Mouse (Mus musculus) midbrain, embryonic 11.5 days (tissue): ENCODE results near the gene Tnfrsf12a. TPM values are rescaled to one million over a fixed set of nuclear protein-coding genes. Genes with fewer than 3 reads are reported as not detected.

Source experiments
- ATAC-seq: fragments of 200-750 bp; cut with Nextera tagmentation; 2 replicates; pipeline ENCODE4 v1.8.0; 2017; ENCODE audit warnings: moderate TSS enrichment, moderate library complexity; ENCODE audit not compliant: low FRiP score
- DNase-seq: peaks from one replicate; pipeline ENCODE4 v3.0.0; 2015; ENCODE audit warnings: low spot score; ENCODE audit errors: missing footprints
- H3K27ac ChIP-seq: fragments of 300-500 bp; sonication (generic); 2 replicates; pipeline ENCODE4 v1.5.1; 2014; ENCODE audit warnings: low read depth, low read length
- H3K27me3 ChIP-seq: fragments of 300-500 bp; sonication (generic); 2 replicates; pipeline ENCODE4 v1.6.1; 2014; ENCODE audit warnings: mild to moderate bottlenecking, low read length, moderate library complexity, mixed read lengths; ENCODE audit not compliant: control insufficient read depth, insufficient read depth
- H3K36me3 ChIP-seq: fragments of 300-500 bp; sonication (generic); 2 replicates; pipeline ENCODE4 v1.6.1; 2014; ENCODE audit warnings: mild to moderate bottlenecking, low read length, moderate library complexity, mixed read lengths; ENCODE audit not compliant: control insufficient read depth, insufficient read depth
- H3K4me1 ChIP-seq: fragments of 300-500 bp; sonication (generic); 2 replicates; pipeline ENCODE4 v1.6.1; 2014; ENCODE audit warnings: low read length; ENCODE audit not compliant: control insufficient read depth, insufficient read depth
- H3K4me2 ChIP-seq: fragments of 300-500 bp; sonication (generic); 2 replicates; pipeline ENCODE4 v1.6.1; 2014; ENCODE audit warnings: mild to moderate bottlenecking, moderate library complexity
- H3K4me3 ChIP-seq: fragments of 300-500 bp; sonication (generic); 2 replicates; pipeline ENCODE4 v1.5.1; 2014; ENCODE audit warnings: low read depth, low read length
- H3K9ac ChIP-seq: fragments of 300-500 bp; sonication (generic); 2 replicates; pipeline ENCODE4 v1.6.1; 2014; ENCODE audit warnings: low read length
- H3K9me3 ChIP-seq: fragments of 300-500 bp; sonication (generic); 2 replicates; pipeline ENCODE4 v1.6.1; 2016; ENCODE audit warnings: low read length; ENCODE audit not compliant: control insufficient read depth
- WGBS: fragments of 180-500 bp; shearing (Covaris S2); extraction: QIAGEN DNeasy Blood & Tissue Kit; methylation state at CpG from one replicate; pipeline ENCODE4 v1.1.7; 2014; 5-methylcytosine and 5-hydroxymethylcytosine counted together
- polyA plus RNA-seq: library from polyadenylated mRNA; unstranded; fragments of >200 nt; fragmentation: Nextera tagmentation; extraction: Ambion mirVana; gene quantifications from 2 replicates; pipeline ENCODE4 v1.2.1, GENCODE M21; 2014

The Tnfrsf12a gene
- polyA plus RNA-seq, 1 experiment from 2014 or later: 2.0 TPM

- ATAC-seq: no peak
- Histone ChIP-seq H3K9ac (no peak overlapping the region), H3K27me3 (peaks cover 46% of the 10 kb centered on the region)
These were observed 1.5 kb downstream of the Tnfrsf12a start for GRCm38 (mm10) chr17:23675564-23676281.

DNA sequence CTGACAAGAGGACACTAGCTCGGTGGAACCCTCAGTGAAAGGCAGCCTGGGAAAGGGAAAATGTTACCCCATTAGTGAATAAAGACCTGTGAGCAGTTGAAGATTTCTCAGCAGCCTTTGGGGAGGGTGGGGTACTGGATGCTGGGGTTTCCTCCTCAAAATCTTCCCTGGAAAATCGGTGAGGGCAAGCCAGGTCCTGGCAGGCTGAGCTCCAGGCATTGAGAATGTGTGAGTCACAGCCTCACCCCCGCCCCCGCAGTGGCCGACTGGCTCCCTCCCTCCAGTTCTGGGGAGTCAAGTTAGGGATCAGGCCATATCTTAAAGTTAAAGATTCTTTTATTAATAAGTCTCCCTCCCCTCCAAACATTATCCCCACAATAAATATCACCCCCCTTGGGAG, 2.1 kb downstream of the Tnfrsf12a start:
- Histone ChIP-seq H3K4me3 (no peak overlapping the region), H3K27ac (no peak overlapping the region), H3K9ac (no peak overlapping the region), H3K9me3 (no peaks in the 10 kb centered on the region), H3K36me3 (no peaks in the 10 kb centered on the region), H3K4me1 (peaks cover 24% of the 10 kb centered on the region), H3K27me3 (peaks cover 40% of the 10 kb centered on the region), H3K4me2 (no peak overlapping the region)
- ATAC-seq (no peak), DNase-seq (peak; percentile 81)
- 43% methylated on average over 5 of the region's 5 CpGs for WGBS

More at GRCm38 (mm10) chr17:23675564-23676281, 1.5 kb downstream of the Tnfrsf12a start:
- H3K4me3 ChIP-seq: no peak overlapping the region
- peak overlapping the region; percentile 94; the same call in 1 of the 2 replicates for H3K4me2 ChIP-seq
- DNase-seq: peak; percentile 88
- WGBS: 11% methylated on average over 15 of the region's 15 CpGs
- H3K27ac ChIP-seq: no peak overlapping the region
- H3K9me3 ChIP-seq: no peaks in the 10 kb centered on the region
- H3K36me3 ChIP-seq: no peaks in the 10 kb centered on the region
- H3K4me1 ChIP-seq: peaks cover 24% of the 10 kb centered on the region

DNA sequence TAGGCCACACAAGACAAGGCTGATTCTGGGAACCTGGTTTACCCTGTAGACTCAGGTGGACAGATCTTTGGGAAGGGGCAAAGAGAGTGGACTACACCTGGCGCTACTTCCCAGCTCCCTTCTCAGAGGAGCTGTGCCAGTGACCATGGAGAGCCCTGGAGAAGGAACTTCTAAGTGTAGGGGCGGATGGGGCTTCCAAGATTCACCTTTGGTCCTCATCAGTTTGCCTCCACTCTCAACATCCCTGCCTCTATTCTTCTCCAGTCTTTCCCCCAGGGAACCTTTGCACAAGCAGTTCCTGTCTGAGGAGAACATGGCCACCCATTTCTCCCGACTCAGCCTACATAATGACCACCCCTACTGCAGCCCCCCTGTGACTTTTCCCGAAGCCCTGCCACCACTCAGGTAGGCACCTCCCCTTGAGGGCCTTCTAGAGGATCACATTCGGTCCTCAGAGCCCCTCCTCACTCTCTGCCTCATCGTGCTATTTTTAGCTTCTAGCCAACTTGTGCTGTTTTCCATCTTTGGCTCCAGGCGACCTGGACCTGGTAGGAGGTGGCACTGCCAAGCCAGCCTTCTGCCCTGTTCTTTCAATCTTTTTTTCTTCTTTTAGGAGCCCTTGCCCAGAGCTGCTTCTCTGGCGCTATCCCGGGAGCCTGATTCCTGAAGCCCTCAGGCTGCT, 2.9 kb downstream of the Tnfrsf12a start:
- no peaks in the 10 kb centered on the region for H3K9me3 ChIP-seq
- 0 out of 2 replicates have a peak, but pooled peaks have one; percentile 1 for ATAC-seq
- H3K9ac ChIP-seq: peak overlapping the region; percentile 70
- H3K27me3 ChIP-seq: peaks cover 33% of the 10 kb centered on the region
- H3K4me3 ChIP-seq: peak overlapping the region; percentile 62
- no peak for DNase-seq
- peak overlapping the region; percentile 81 for H3K4me2 ChIP-seq
- 44% methylated on average over 9 of the region's 9 CpGs for WGBS
- H3K36me3 ChIP-seq: no peaks in the 10 kb centered on the region
- H3K4me1 ChIP-seq: peaks cover 22% of the 10 kb centered on the region
- H3K27ac ChIP-seq: no peak overlapping the region

- DNase-seq (peak; percentile 98), ATAC-seq (peak; percentile 92)
- H3K4me1 ChIP-seq: peaks cover 21% of the 10 kb centered on the region
- no peak within 1 kb of the TSS for H3K27ac ChIP-seq
- under 1% methylated on average over 45 of the region's 45 CpGs for WGBS
- H3K9ac ChIP-seq: peak within 1 kb of the TSS; percentile 70
- no peaks in the 10 kb centered on the region; the same call in 1 of the 2 replicates for H3K36me3 ChIP-seq
- H3K27me3 ChIP-seq: peaks cover 24% of the 10 kb centered on the region
- H3K4me3 ChIP-seq: peak within 1 kb of the TSS; percentile 62
- peak within 1 kb of the TSS; percentile 81 for H3K4me2 ChIP-seq
- no peaks in the 10 kb centered on the region for H3K9me3 ChIP-seq
These were observed 3.7 kb downstream of the Tnfrsf12a start, which contains the start of the genes Hcfc1r1 and Thoc6 for GRCm38 (mm10) chr17:23673424-23674073. Gene Hcfc1r1 (plus strand): TSS chr17:23673596. Gene Thoc6 (minus strand): TSS chr17:23673882.

DNA sequence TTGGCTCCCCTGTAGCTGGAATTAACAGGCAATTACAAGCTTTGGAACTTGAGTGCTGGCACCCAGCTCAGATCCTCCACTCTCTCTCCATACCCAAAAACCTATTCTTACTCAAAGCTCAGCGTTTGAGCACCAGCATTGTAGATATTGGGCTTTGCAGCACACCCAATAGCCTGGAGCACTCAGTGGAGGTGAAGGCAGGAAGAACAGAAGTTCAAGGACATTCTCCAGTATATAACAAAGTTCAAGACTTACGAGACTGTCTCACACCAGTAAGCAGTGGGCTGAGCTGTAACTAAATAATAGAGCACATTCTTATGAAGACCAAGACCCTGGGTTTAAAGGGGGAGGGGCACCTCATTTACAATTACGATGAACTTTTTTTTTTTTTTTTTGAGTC, 4.5 kb downstream of the Tnfrsf12a start:
- 71% methylated on average over 3 of the region's 3 CpGs for WGBS
- no peak for ATAC-seq
- peak overlapping the region; percentile 62; the same call in 1 of the 2 replicates for H3K4me3 ChIP-seq
- no peak overlapping the region for H3K27ac ChIP-seq
- no peak for DNase-seq
- peaks cover 21% of the 10 kb centered on the region for H3K27me3 ChIP-seq
- peaks cover 21% of the 10 kb centered on the region for H3K4me1 ChIP-seq
- H3K4me2 ChIP-seq: peak overlapping the region; percentile 81; the same call in 1 of the 2 replicates
- no peaks in the 10 kb centered on the region; the same call in 1 of the 2 replicates for H3K36me3 ChIP-seq
- no peak overlapping the region for H3K9ac ChIP-seq
- H3K9me3 ChIP-seq: no peaks in the 10 kb centered on the region

DNA sequence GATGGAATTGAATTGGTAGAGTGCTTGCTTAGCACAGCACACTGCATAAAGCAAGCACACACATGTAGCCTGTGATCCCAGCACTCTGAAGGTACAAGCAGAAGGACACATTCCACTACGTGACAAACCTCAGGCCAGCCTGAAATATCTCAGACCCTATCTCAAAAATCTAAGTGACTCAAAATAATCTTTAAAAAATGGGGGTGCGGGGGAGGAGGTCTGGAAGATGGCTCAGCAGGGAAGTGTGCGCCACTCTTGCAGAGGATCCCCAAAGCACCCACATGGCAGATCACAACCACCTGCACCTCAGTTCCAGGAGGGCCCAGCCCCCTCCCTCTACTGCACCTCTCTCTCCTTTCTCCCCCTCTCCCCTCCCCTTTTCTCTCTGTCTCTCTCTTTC, 5.7 kb downstream of the Tnfrsf12a start:
- Histone ChIP-seq H3K4me2 (no peak overlapping the region), H3K9ac (no peak overlapping the region), H3K27me3 (peaks cover 18% of the 10 kb centered on the region), H3K36me3 (no peaks in the 10 kb centered on the region; the same call in 1 of the 2 replicates), H3K27ac (no peak overlapping the region), H3K4me3 (no peak overlapping the region), H3K4me1 (peaks cover 15% of the 10 kb centered on the region), H3K9me3 (no peaks in the 10 kb centered on the region)
- ATAC-seq: no peak
- DNase-seq: no peak
- 88% methylated on average over 3 of the region's 3 CpGs for WGBS

- peaks cover 8% of the 10 kb centered on the region for H3K4me1 ChIP-seq
- DNase-seq: no peak
- H3K36me3 ChIP-seq: no peaks in the 10 kb centered on the region; the same call in 1 of the 2 replicates
- no peak overlapping the region for H3K4me3 ChIP-seq
- no peak for ATAC-seq
- H3K9ac ChIP-seq: no peak overlapping the region
- no peak overlapping the region for H3K4me2 ChIP-seq
- H3K27ac ChIP-seq: no peak overlapping the region
- WGBS: 89% methylated on average over 7 of the region's 7 CpGs
- peaks cover 9% of the 10 kb centered on the region for H3K27me3 ChIP-seq
- no peaks in the 10 kb centered on the region for H3K9me3 ChIP-seq
These were observed 6.7 kb downstream of the Tnfrsf12a start for GRCm38 (mm10) chr17:23670516-23671074.

- 78% methylated on average over 14 of the region's 14 CpGs for WGBS
- ATAC-seq (no peak), DNase-seq (no peak)
- no peaks in the 10 kb centered on the region for H3K9me3 ChIP-seq
- peaks cover 14% of the 10 kb centered on the region for H3K27me3 ChIP-seq
- H3K4me1 ChIP-seq: no peaks in the 10 kb centered on the region
- no peaks in the 10 kb centered on the region; the same call in 1 of the 2 replicates for H3K36me3 ChIP-seq
- H3K9ac ChIP-seq: no peak overlapping the region
- no peak overlapping the region for H3K27ac ChIP-seq
- no peak overlapping the region for H3K4me2 ChIP-seq
- no peak overlapping the region for H3K4me3 ChIP-seq
These were observed 11.8 kb downstream of the Tnfrsf12a start for GRCm38 (mm10) chr17:23665511-23665910.
